Mouse (Mus musculus) left cerebral cortex, adult 2 months (tissue): ENCODE data around the gene Rnf208. TPM values are rescaled to one million over a fixed set of nuclear protein-coding genes. Genes with fewer than 3 reads are reported as not detected.

ENCODE experiments used
- DNase-seq, 2 experiments: peaks; one replicate each; pipeline ENCODE4 v3.0.0; 2021 to 2022; ENCODE audit warnings: low spot score in 2 of 2, mixed read lengths in 1 of 2; ENCODE audit errors: extremely low spot score in 1 of 2
- H3K27ac ChIP-seq: fragments of 200-600 bp; 2 replicates; pipeline ENCODE4 v1.8.1; 2022
- H3K4me3 ChIP-seq: fragments of 200-600 bp; 2 replicates; pipeline ENCODE4 v1.8.1; 2022
- CTCF ChIP-seq: fragments of 200-600 bp; IDR thresholded peaks from 2 replicates; pipeline ENCODE4 v1.8.1; 2022; ENCODE audit warnings: antibody characterized with exemption, mild to moderate bottlenecking, moderate library complexity
- intact Hi-C: fragments of 180-260 bp; cut with DNase I; formaldehyde crosslinking; loops from one replicate; pipeline ENCODE4 v1.15.1; 2025
- total RNA-seq, 2 experiments: library from RNA; stranded (reverse); gene quantifications; 2 replicates each; pipeline ENCODE4 v1.2.3; 2021

The Rnf208 gene
- total RNA-seq, 2 experiments from 2014 or later = 249 to 270 TPM

GRCm38 (mm10) chr2:25288734-25289345, 46.8 kb downstream of the Rnf208 start:
- no peak for DNase-seq

GRCm38 (mm10) chr2:25289651-25290050, 47.6 kb downstream of the Rnf208 start, which contains the start of gene Lrrc26:
Gene Lrrc26, plus strand, starts transcription at chr2:25289915.
- intact Hi-C loops = no loop called here
- H3K4me3 ChIP-seq = peak within 1 kb of the TSS; percentile 13; the same call in 1 of the 2 replicates
- peak within 1 kb of the TSS; percentile 58 for H3K27ac ChIP-seq
- no peak for TF ChIP-seq CTCF
- DNase-seq = no peak

More at GRCm38 (mm10) chr2:25288734-25289345, 46.8 kb downstream of the Rnf208 start:
- intact Hi-C loops = no loop called here
- H3K4me3 ChIP-seq = no peak overlapping the region
- H3K27ac ChIP-seq = no peak overlapping the region
- TF ChIP-seq CTCF = no peak

DNA sequence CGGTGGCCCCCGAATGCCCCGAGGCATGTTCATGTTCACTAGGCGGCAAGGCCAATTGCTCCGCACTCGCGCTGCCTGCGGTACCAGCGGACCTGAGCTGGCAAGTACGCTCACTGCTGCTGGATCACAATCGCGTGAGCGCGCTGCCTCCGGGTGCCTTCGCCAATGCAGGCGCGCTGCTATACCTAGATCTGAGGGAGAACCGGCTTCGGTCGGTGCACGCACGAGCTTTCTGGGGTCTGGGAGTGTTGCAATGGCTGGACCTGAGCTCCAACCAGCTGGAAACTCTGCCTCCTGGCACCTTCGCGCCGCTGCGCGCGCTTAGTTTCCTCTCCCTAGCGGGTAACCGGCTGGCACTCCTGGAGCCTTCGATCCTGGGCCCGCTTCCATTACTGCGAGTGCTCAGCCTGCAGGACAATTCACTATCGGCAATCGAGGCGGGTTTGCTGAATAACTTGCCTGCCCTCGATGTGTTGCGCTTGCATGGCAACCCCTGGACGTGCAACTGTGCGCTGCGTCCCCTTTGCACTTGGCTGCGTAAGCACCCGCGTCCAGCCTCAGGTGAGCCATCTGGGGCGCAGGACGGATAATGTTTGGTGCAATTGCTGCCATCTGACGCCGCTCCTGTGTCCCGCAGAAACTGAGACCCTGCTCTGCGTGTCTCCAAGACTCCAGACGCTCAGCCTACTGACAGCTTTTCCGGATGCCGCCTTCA, 48.2 kb downstream of the Rnf208 start:
- Histone ChIP-seq H3K27ac (peak overlapping the region; percentile 58), H3K4me3 (peak overlapping the region; percentile 13; the same call in 1 of the 2 replicates)
- no peak for TF ChIP-seq CTCF
- DNase-seq = peak; percentile 67 to 69
- intact Hi-C loops = no loop called here

GRCm38 (mm10) chr2:25290816-25291130, 48.7 kb downstream of the Rnf208 start:
- peak in 1 of 2 experiments; percentile 44 for DNase-seq
- Histone ChIP-seq H3K4me3 (no peak overlapping the region), H3K27ac (peak overlapping the region; percentile 58)
- intact Hi-C loops = no loop called here
- TF ChIP-seq CTCF = no peak

DNA sequence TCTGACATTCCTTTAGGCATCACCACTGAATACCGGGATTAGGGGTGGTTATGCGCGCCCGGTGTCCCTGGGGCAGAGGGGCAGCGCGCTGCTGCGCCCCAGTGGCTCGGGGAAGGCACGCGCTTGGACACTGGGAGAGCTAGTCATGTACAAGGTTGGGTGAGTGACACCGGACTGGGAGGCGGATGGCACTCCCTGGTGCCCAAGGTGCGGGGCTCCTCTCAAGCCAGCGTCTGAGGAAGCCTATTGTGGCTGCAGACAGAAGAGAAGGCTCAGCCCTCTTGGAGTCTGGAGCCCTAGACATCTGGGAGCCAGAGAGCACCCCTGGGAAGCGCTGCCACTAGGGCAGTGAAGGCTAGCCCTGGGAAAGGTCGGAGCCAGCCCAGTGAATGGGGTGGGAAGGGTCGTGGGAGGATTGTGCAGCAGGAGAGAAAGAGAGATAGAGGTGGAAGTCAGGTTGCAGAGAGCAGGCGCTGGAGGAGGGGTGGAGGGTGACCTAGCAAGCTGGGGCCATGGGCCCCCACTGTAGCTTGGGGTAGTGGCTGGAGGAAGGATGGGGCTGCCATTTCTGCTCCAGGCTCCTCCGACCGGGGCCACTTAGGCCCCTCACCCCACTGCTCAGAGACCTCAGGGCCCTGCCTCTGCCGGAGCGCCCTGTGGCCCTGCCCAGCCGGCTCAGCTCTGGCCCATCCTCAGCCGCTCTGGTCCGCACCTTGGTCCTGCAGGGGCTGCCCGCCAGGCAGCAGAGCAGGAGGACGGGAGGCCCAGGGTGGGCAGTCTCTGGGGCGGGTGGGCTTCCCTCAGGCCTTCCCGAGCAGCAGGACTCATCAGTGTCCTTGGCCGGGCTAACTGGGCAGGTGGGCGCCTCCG, 49.4 kb downstream of the Rnf208 start:
- H3K27ac ChIP-seq = peak overlapping the region; percentile 58
- intact Hi-C loops = no loop called here
- DNase-seq = peak in 1 of 2 experiments; percentile 40
- H3K4me3 ChIP-seq = no peak overlapping the region
- peak; percentile 28 for TF ChIP-seq CTCF

DNA sequence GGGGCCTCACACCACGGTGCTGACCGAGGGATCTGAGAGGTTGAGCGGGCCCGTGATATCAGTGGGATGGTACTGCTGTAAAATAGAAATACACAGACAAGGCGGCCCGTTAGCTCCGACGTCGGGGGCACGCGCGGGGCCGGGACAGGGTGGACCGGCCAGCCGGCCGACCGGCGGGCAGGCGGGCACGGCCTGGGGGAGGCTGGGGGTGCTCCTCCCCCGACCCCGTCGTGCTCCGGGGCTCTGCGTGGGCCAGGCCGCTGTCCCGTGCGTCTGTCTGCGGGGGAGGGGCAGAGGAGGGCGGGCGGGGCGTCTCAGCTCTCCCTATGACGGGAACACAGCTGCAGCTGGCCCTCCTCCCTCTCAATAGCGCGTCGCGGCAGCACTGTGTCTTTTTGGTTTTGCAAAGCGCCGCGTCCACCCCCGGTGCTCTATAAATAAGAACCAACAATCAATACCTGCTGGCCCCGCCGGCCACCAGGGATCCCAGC, 50.0 kb downstream of the Rnf208 start:
- Histone ChIP-seq H3K4me3 (peak overlapping the region; percentile 13; the same call in 1 of the 2 replicates), H3K27ac (peak overlapping the region; percentile 58)
- DNase-seq = no peak
- no peak for TF ChIP-seq CTCF
- intact Hi-C loops = no loop called here

DNA sequence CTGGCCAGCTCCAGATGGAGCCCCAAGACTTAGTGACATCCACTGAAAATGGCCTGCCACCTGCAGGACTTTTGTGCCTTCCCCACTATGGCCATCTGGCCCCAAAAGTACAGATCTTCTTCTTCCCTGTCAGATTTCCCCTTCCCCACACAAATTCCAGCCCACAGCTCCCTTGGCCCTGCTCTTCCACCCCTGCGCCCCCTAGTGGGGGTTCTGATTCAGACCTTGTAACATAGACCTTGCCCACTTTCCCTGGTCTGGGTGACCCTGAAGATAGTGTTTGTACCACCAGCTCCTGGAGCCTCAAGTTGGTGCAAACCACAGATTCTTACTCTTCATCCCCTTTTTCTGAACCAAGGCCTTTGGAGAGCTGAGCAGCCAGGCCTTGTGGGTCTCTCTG, 50.8 kb downstream of the Rnf208 start:
- H3K4me3 ChIP-seq = peak overlapping the region; percentile 13; the same call in 1 of the 2 replicates
- intact Hi-C loops = no loop called here
- peak; percentile 94 for TF ChIP-seq CTCF
- DNase-seq = peak; percentile 66 to 72
- H3K27ac ChIP-seq = peak overlapping the region; percentile 58

DNA sequence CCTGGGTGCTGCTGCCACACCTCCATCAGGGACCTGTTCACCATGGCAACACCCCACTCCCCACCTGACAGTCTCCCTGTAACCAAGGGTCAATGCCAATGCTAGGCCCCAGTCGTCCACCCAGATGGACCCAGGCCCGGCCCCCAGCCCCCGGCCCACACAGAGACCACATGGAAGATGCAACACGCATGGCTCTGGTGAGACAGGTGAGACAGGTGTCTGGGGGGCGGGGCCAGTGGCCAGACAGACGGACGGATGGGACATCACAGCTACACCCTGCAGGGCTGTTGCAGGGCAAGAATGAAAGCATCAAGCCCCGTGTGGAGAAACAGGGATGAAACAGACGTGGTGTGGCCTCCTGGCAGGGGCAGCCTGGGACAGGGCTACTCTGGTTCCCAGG, 51.7 kb downstream of the Rnf208 start:
- no peak for DNase-seq
- intact Hi-C loops = no loop called here
- no peak overlapping the region for H3K27ac ChIP-seq
- no peak overlapping the region for H3K4me3 ChIP-seq
- no peak for TF ChIP-seq CTCF

Other genes with a start within 250 kb of the Rnf208 start
- 100 to 1,000 TPM; 442 to 471 TPM for gene Nsmf, start 187.9 kb upstream of the Rnf208 start, total RNA-seq
- not detected for gene Entpd8, start 162.0 kb upstream of the Rnf208 start, total RNA-seq
- gene Noxa1, start 147.1 kb upstream of the Rnf208 start, total RNA-seq = not detected
- gene Nrarp, start 61.5 kb upstream of the Rnf208 start, total RNA-seq = 10 to 100 TPM; 20.2 to 21.7 TPM
- gene Tor4a, start 45.4 kb upstream of the Rnf208 start, total RNA-seq = 1 to 10 TPM; 2.0 to 2.2 TPM
- gene Nelfb, start 30.8 kb upstream of the Rnf208 start, total RNA-seq = 10 to 100 TPM; 53.4 to 64.3 TPM
- not detected for gene Stpg3, start 27.6 kb upstream of the Rnf208 start, total RNA-seq
- gene Fam166a, start 23.5 kb upstream of the Rnf208 start, total RNA-seq = not detected
- gene Tubb4b, start 17.6 kb upstream of the Rnf208 start, total RNA-seq = 100 to 1,000 TPM; 317 to 329 TPM
- gene Slc34a3, start 7.9 kb upstream of the Rnf208 start, total RNA-seq = not detected
- gene Rnf224, start 5.5 kb upstream of the Rnf208 start, total RNA-seq = not detected
- not detected for gene Cysrt1, start 197 bp downstream of the Rnf208 start, total RNA-seq
- gene AL732309.1, start 4.6 kb downstream of the Rnf208 start, total RNA-seq = 1 to 10 TPM; 1.4 to 2.7 TPM
- gene Tmem203, start 13.2 kb downstream of the Rnf208 start, total RNA-seq = 10 to 100 TPM; 35.6 to 41.6 TPM
- 10 to 100 TPM; 20.9 to 21.8 TPM for gene Tprn, start 20.4 kb downstream of the Rnf208 start, total RNA-seq
- 10 to 100 TPM; 65.6 to 65.9 TPM for gene Ssna1, start 30.2 kb downstream of the Rnf208 start, total RNA-seq
- 10 to 100 TPM; 87.1 to 90.3 TPM for gene Anapc2, start 30.2 kb downstream of the Rnf208 start, total RNA-seq
- not detected for gene Tmem210, start 45.9 kb downstream of the Rnf208 start, total RNA-seq
- gene Lrrc26, start 47.7 kb downstream of the Rnf208 start, total RNA-seq = not detected
- 100 to 1,000 TPM; 452 to 457 TPM for gene Grin1, start 76.9 kb downstream of the Rnf208 start, total RNA-seq
- gene Man1b1, start 90.1 kb downstream of the Rnf208 start, total RNA-seq = 10 to 100 TPM; 56.0 to 62.4 TPM
- 10 to 100 TPM; 32.2 to 33.9 TPM for gene Dpp7, start 114.1 kb downstream of the Rnf208 start, total RNA-seq
- gene Uap1l1, start 123.4 kb downstream of the Rnf208 start, total RNA-seq = 10 to 100 TPM; 15.8 to 24.9 TPM
- gene Sapcd2, start 130.1 kb downstream of the Rnf208 start, total RNA-seq = 1 to 10 TPM; 2.1 to 2.7 TPM
- 10 to 100 TPM; 11.5 to 13.1 TPM for gene Entpd2, start 153.6 kb downstream of the Rnf208 start, total RNA-seq
- gene Npdc1, start 157.1 kb downstream of the Rnf208 start, total RNA-seq = 100 to 1,000 TPM; 337 to 366 TPM
- under 1 TPM in 1 of 2 experiments, not detected in 1; 0.43 TPM for gene Fut7, start 181.0 kb downstream of the Rnf208 start, total RNA-seq
- 100 to 1,000 TPM; 160 to 168 TPM for gene Abca2, start 186.4 kb downstream of the Rnf208 start, total RNA-seq
- gene Clic3, start 214.6 kb downstream of the Rnf208 start, total RNA-seq = not detected
- 10 to 100 TPM; 65.9 to 75.3 TPM for gene Paxx, start 218.8 kb downstream of the Rnf208 start, total RNA-seq
- 1,000 to 10,000 TPM; 1,632 to 2,529 TPM for gene Ptgds, start 227.8 kb downstream of the Rnf208 start, total RNA-seq